In genomic region chr6:4489366-4490245, GRCm38 (mm10) we compare ENCODE assay signal across 8 mouse cellular contexts. TPM values are rescaled to one million over a fixed set of nuclear protein-coding genes. Genes with fewer than 3 reads are reported as not detected.
DNase-seq lines count a peak whose midpoint lies in the region; ATAC-seq lines count a peak whose summit lies in the region.

No protein-coding gene starts in this region.

- DNase-seq in ovary, adult 18-20 months (ENCODE audit: low spot score), result peak; percentile 57
- DNase-seq in ovary, postnatal 36 days (ENCODE audit: low spot score), result no peak
- DNase-seq in heart, adult 18-20 months, result peak; percentile 79 to 87
- peak; percentile 42 for DNase-seq in kidney, adult 11 months
- no peak for DNase-seq in cerebellum, postnatal 4 days (ENCODE audit: low spot score in 2 of 2)
- no peak for DNase-seq in layer of hippocampus, adult 11-12 months (ENCODE audit: low spot score)

- H3K27me3 ChIP-seq in lung, embryonic 16.5 days (ENCODE audit: control insufficient read depth, insufficient read depth, low read depth, low read length), result no peaks in the 10 kb centered on the region

- WGBS in lung, embryonic 16.5 days, result 17% methylated on average over 6 of the region's 6 CpGs

- no peaks in the 10 kb centered on the region for H3K9me3 ChIP-seq in lung, embryonic 16.5 days (ENCODE audit: control insufficient read depth, low read length)

- peak overlapping the region; percentile 50 for H3K4me2 ChIP-seq in lung, embryonic 16.5 days (ENCODE audit: low read depth, low read length)

- peak overlapping the region; percentile 12; the same call in 1 of the 2 replicates for H3K4me3 ChIP-seq in lung, embryonic 16.5 days (ENCODE audit: low read length)

- peak overlapping the region; percentile 95 for H3K27ac ChIP-seq in lung, embryonic 16.5 days (ENCODE audit: low read length)

- peaks cover 7% of the 10 kb centered on the region for H3K4me1 ChIP-seq in lung, embryonic 16.5 days (replicated peaks; ENCODE audit: control insufficient read depth, insufficient read depth, low read length)

- H3K36me3 ChIP-seq in lung, embryonic 16.5 days (ENCODE audit: control insufficient read depth, insufficient read depth, low read length), result no peaks in the 10 kb centered on the region

- peak; percentile 95 for ATAC-seq in lung, embryonic 16.5 days (ENCODE audit: low read depth)
- ATAC-seq in erythroblast, adult 5-6 weeks (replicated peaks; ENCODE audit: low FRiP score, poor library complexity, severe bottlenecking), result no peak

- peak overlapping the region; percentile 47 for H3K9ac ChIP-seq in lung, embryonic 16.5 days (ENCODE audit: low read length)

RNA-seq across cellular contexts. Expression of gene Col1a2, which starts 15.0 kb away (rescaled TPM):
- total RNA-seq in heart, adult 18-20 months (2021), result 10 to 100 TPM; 54.7 to 63.2 TPM
- polyA plus RNA-seq in lung, embryonic 16.5 days (2015; fragmentation: Nextera tagmentation; extraction: Ambion mirVana), result 771 and 862 TPM in 2 replicates
- total RNA-seq in erythroblast, adult 5-6 weeks (2015; ENCODE audit: low replicate concordance), result 0.19 and 0.84 TPM in 2 replicates
- 0.51 and 0.70 TPM in 2 replicates for total RNA-seq in erythroblast, adult 5-6 weeks (2017; ENCODE audit: low replicate concordance)

Comparison
In these comparisons a context has a peak if more than half of its experiments do, and no peak if none do; other contexts are left out.
1. DNase-seq: peak in ovary, adult 18-20 months (single experiment), heart, adult 18-20 months (2 of 2) and kidney, adult 11 months (single experiment); none in ovary, postnatal 36 days (single experiment), cerebellum, postnatal 4 days (0 of 2) and layer of hippocampus, adult 11-12 months (single experiment).
2. RNA of gene Col1a2, which starts 15.0 kb away (total RNA-seq): 54.7 to 63.2 TPM in heart, adult 18-20 months; 0.19 to 0.84 TPM in erythroblast, adult 5-6 weeks; every median in the first group is over 10 times any median in the second.